Mouse (Mus musculus) regulatory T cell (primary cell): ENCODE results near the gene Ptch2.

Experiments
- in situ Hi-C: fragments of 300-600 bp; cut with MboI, MseI; formaldehyde crosslinking; loops from one replicate; pipeline ENCODE4 v1.15.1; 2025; ENCODE audit warnings: high pct_unique_total_duplicates

Ptch2 gene

GRCm38 (mm10) chr4:117126675-117127290 lies 30.9 kb downstream of the Ptch2 start, which contains the start of gene Tctex1d4:
TSS of gene Tctex1d4 (plus strand) at chr4:117126794.
- in situ Hi-C loops, result loop anchor here (25.0 kb wide), 1 partner anchor 1986 kb away; the partner anchor contains the start of gene Slc2a1

- in situ Hi-C loops, result loop anchor here (25.0 kb wide), 1 partner anchor 1984 kb away; the partner anchor contains the start of gene Slc2a1
Measured at GRCm38 (mm10) chr4:117127991-117128686, 32.3 kb downstream of the Ptch2 start.

GRCm38 (mm10) chr4:117130790-117131189 lies 34.9 kb downstream of the Ptch2 start:
- in situ Hi-C loops, result loop anchor here (5.0 to 25.0 kb wide), 2 partner anchors 308 to 1982 kb away; partner anchors contain the start of genes Hpdl and Slc2a1

DNA sequence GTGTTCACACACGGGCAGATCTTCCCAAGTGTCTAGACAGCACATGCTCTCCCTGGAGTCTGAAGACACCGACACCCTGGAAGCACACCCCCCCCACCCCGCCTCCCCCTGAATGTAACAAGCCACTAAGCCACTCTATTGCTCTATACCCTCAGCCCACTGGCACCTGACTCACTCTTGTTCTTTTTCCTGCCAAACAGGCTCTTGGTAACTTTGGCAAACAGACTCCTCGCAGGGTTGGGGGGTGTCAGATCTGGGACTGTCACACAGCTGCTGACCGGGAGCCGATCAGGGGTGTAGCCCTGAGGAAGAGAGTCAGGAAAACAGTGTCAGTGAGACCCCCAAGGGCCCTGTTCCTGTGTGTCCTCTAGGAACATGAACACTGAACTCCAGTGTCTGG lies 35.3 kb downstream of the Ptch2 start:
- in situ Hi-C loops, result loop anchor here (5.0 to 25.0 kb wide), 2 partner anchors 309 to 1981 kb away; partner anchors contain the start of genes Hpdl and Slc2a1

DNA sequence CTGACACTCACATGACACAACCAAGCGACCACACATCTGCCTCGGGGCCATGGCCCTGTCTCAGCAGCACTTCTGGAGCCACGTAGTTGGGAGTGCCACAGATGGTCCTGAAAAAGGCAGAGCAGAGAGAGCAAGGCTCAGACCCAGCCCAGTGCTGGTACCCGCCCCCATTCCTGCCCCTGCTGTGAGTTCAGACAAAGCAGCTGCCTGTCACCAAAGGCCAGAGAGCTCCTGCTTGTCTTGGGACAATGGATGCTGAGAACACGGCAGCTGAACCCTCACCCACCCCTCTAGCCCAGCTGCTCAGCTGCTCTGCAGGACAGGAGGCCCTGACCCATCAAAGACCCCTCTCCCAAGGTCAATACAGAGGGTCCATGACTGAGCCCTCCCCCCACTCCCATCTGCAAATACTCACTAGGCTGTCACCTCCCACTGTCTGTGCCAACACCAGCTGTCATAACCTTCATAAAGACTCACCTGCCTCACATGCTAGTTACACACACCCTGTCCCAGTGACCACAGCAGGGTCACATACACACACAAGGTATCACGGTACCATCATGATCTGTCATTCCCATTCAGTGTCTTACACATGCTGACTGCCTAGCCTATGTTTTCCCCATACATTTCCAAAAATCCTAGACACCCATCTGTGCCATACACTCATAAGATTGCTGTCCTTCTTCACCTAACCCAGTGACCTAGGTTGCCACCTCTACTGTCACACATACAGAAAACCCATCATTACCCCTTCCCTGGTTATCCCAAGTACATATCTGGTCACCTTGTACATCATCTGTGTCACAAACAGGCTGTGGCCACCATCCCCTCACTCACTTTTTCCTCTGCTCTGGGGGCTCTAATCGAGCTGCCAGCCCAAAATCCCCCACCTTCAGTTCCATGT lies 36.3 kb downstream of the Ptch2 start:
- in situ Hi-C loops, result loop anchor here (5.0 to 25.0 kb wide), 2 partner anchors 310 to 1980 kb away; partner anchors contain the start of genes Hpdl and Slc2a1

GRCm38 (mm10) chr4:117132794-117133143 lies 36.9 kb downstream of the Ptch2 start:
- in situ Hi-C loops, result loop anchor here (5.0 to 25.0 kb wide), 2 partner anchors 310 to 1980 kb away; partner anchors contain the start of genes Hpdl and Slc2a1

DNA sequence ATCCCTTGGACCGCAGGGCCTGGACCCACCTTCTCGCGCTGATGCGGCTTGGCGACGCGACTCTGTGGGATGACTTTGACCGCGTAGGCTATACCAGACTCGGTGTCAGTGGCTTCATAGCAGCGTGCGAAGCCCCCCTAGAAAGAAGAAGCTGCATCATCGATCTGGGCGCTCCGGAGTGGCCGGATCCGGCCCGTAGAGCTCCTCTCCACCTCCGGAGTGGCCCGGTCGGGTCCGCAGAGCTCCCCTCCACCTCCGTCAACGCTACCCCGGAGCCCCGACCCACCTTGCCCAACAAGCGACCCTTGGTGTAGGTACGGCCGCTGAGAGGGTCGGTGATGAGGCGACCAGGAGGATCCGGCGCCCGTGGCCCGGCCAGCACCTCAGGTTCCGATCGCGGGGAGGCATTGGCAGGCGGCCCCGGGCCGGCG lies 37.5 kb downstream of the Ptch2 start:
- in situ Hi-C loops, result loop anchor here (5.0 to 25.0 kb wide), 2 partner anchors 311 to 1979 kb away; partner anchors contain the start of genes Hpdl and Slc2a1

DNA sequence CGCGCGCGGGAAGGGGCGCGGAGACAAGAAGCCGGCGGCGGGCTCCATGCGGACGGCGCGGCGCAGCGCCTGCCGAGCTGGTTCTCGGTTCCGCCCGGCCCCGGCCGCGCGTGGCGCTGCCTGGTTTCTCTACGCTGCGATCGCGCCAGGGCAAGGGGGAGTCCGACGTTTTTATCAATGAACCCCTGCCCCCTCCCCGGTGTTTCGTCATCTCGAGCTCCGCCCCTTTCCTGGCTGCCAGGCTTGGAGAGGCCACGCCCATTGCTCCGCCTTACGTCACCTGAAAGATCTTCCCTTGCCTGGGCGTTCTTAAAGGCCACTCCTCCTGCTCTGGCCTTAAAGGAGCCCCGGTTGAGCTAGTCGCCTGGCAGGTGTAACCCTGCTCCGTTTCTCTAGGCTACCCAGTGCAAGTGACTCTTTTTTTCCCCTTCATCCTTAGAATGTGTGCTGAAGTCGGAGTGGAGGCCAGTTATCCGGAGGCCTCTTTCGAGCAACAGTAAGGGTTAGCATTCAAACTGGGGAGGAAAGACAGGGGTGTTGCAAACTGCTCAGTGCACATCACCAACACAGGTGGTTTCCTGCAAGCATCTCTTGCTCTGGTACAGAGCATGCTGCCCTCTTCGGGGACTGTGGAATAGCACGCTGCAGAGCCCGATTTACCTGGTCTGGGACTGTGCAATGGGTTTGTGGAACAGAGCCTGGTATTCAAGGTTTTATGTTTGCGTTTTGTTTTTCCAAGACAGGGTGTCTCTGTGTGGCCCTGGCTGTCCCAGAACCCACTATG lies 38.1 kb downstream of the Ptch2 start, which contains the start of gene Plk3:
Plk3 (minus strand) TSS at position 147 of the 784 bp plus-strand sequence.
- in situ Hi-C loops, result loop anchor here (5.0 to 25.0 kb wide), 2 partner anchors 312 to 1978 kb away; partner anchors contain the start of genes Hpdl and Slc2a1

DNA sequence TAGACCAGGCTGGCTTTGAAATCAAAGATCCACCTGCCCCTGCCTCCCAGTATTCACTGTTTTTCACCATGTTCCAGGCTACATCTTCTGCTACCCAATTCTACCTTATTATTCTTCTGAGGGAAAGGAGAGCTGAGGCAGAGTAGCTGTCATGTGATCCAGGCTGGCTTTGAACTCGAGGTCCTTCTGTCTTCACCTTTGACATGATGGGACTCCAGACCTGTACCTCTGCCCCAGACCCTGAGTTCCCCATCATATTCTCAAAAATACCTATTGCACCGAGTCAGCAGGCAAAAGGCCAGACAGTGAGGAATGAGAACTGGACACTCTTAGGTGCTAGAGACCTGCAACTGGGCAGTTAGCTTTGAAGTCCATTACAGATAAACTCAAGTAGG lies 38.7 kb downstream of the Ptch2 start:
- in situ Hi-C loops, result loop anchor here (5.0 to 25.0 kb wide), 2 partner anchors 312 to 1978 kb away; partner anchors contain the start of genes Hpdl and Slc2a1

DNA sequence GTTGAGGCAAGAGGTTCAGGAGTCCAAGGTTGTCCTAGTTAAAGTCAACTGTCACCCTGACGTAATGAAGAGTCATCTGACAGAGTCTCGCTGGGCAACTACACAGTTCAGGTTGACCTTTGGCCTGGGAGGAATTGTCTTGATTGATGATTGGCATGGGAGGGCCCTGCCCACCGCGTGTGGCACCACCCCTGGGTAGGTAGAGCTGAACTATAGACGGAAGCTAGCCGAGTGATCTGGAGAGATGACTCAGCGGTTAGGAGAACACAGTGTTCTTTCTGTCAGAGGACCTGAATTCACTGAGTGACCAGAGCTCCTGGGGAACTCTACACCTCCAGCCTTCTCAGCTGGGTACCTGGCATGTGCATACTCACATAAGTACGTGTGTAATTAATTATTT lies 40.2 kb downstream of the Ptch2 start:
- in situ Hi-C loops, result loop anchor here (25.0 kb wide), 1 partner anchor 1976 kb away; the partner anchor contains the start of gene Slc2a1

GRCm38 (mm10) chr4:117138295-117139216 lies 42.7 kb downstream of the Ptch2 start:
- in situ Hi-C loops, result loop anchor here (25.0 kb wide), 1 partner anchor 1974 kb away; the partner anchor contains the start of gene Slc2a1

- in situ Hi-C loops, result loop anchor here (25.0 kb wide), 1 partner anchor 1973 kb away; the partner anchor contains the start of gene Slc2a1
Measured at GRCm38 (mm10) chr4:117139217-117139612, 43.3 kb downstream of the Ptch2 start.

DNA sequence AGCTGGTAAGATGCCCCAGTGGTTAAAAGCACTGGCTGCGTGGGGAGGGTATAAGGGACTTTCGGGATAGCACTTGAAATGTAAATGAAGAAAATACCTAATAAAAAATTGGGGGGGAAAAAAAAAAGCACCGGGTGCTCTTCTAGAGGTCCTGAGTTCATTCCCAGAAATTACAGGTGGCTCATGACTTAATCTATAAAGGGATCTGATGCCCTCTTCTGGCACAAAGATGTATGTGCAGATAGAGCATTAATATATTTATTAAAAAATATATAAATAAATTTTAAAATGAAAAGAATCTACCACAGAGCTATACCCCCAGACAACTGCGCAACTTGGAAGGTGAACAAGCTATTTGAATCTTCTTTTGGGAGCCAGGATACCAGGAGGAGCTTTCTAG lies 44.7 kb downstream of the Ptch2 start:
- in situ Hi-C loops, result loop anchor here (5.0 to 25.0 kb wide), 2 partner anchors 143 to 1972 kb away; partner anchors contain the start of genes Hectd3 and Slc2a1

- in situ Hi-C loops, result loop anchor here (5.0 to 25.0 kb wide), 2 partner anchors 146 to 1969 kb away; partner anchors contain the start of genes Hectd3 and Slc2a1
Measured at GRCm38 (mm10) chr4:117143023-117143422, 47.1 kb downstream of the Ptch2 start.

GRCm38 (mm10) chr4:117145248-117145647 lies 49.4 kb downstream of the Ptch2 start:
- in situ Hi-C loops, result loop anchor here (25.0 kb wide), 1 partner anchor 1967 kb away; the partner anchor contains the start of gene Slc2a1

GRCm38 (mm10) chr4:117146176-117146575 lies 50.3 kb downstream of the Ptch2 start:
- in situ Hi-C loops, result loop anchor here (25.0 kb wide), 1 partner anchor 1966 kb away; the partner anchor contains the start of gene Slc2a1

DNA sequence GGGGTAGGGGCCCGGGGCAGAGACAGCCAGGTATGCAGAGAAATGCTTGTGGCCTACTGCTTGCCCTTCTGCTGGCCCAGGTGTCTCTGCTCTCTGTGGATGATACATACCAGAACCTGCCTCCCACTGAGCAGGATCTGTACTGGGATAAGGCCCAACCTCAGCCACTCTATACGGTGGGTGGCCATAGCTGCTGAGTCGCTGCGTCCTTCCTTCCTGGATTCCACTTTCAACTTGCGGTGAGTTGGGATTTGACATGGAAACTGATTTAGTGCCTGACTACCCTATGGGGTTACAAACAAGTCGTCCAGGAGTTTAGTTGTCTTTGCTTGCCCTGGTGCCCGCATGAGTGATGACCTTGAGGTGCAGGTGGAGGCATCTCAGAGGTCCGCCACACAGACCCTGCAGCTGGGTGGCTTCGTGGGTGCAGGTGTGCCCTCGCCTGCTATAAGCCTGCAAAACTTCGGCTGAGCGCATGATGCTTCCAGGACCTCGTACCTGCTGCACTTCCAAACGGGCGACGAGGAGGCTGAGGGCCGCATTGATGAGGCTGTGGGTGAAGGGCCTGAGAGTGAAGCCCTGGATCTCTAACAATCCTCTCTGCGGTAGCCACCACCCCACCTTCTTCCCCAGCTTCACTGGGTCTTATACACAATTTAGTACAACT lies 52.3 kb downstream of the Ptch2 start:
- in situ Hi-C loops, result loop anchor here (25.0 kb wide), 1 partner anchor 1964 kb away; the partner anchor contains the start of gene Slc2a1

- in situ Hi-C loops, result loop anchor here (25.0 kb wide), 1 partner anchor 1963 kb away; the partner anchor contains the start of gene Slc2a1
Measured at GRCm38 (mm10) chr4:117148815-117149214, 52.9 kb downstream of the Ptch2 start.
